Mouse (Mus musculus): ENCODE data around the gene Tsc22d3.
"Not testable (repeated sequence)": the region's sequence is repeated elsewhere in the genome, so short reads cannot be mapped to it uniquely, and the experiment has no call there.

Tsc22d3 gene

GRCm38 (mm10) chrX:140565759-140566158 lies 34.7 kb downstream of the Tsc22d3 start:
- DNase-seq (ENCODE audit: inconsistent ontology term) = no peak

GRCm38 (mm10) chrX:140565212-140565611 lies 35.2 kb downstream of the Tsc22d3 start:
- DNase-seq (ENCODE audit: inconsistent ontology term) = no peak

GRCm38 (mm10) chrX:140564777-140565176 lies 35.7 kb downstream of the Tsc22d3 start:
- DNase-seq (ENCODE audit: inconsistent ontology term) = no peak

GRCm38 (mm10) chrX:140558176-140558844 lies 42.1 kb downstream of the Tsc22d3 start:
- peak; percentile 66 for DNase-seq (ENCODE audit: inconsistent ontology term)

GRCm38 (mm10) chrX:140555965-140556364 lies 44.5 kb downstream of the Tsc22d3 start:
- no peak for DNase-seq (ENCODE audit: inconsistent ontology term)

- DNase-seq (ENCODE audit: inconsistent ontology term) = no peak
Measured at GRCm38 (mm10) chrX:140555423-140555822, 45.0 kb downstream of the Tsc22d3 start.

GRCm38 (mm10) chrX:140547660-140548419 lies 52.6 kb downstream of the Tsc22d3 start:
- no peak for DNase-seq (ENCODE audit: inconsistent ontology term)

- peak; percentile 36 for DNase-seq (ENCODE audit: inconsistent ontology term)
Measured at GRCm38 (mm10) chrX:140544737-140545136, 55.7 kb downstream of the Tsc22d3 start.

GRCm38 (mm10) chrX:140542938-140543673 lies 57.4 kb downstream of the Tsc22d3 start:
- peak; percentile 71 for DNase-seq (ENCODE audit: inconsistent ontology term)

GRCm38 (mm10) chrX:140542474-140542845 lies 58.0 kb downstream of the Tsc22d3 start:
- peak; percentile 52 for DNase-seq (ENCODE audit: inconsistent ontology term)

- DNase-seq (ENCODE audit: inconsistent ontology term) = no peak
Measured at GRCm38 (mm10) chrX:140541711-140542473, 58.6 kb downstream of the Tsc22d3 start.

- no peak for DNase-seq (ENCODE audit: inconsistent ontology term)
Measured at GRCm38 (mm10) chrX:140540500-140541114, 59.9 kb downstream of the Tsc22d3 start.

- DNase-seq (ENCODE audit: inconsistent ontology term) = not testable (repeated sequence)
Measured at GRCm38 (mm10) chrX:140539831-140540230, 60.6 kb downstream of the Tsc22d3 start.

GRCm38 (mm10) chrX:140539111-140539680 lies 61.3 kb downstream of the Tsc22d3 start:
- DNase-seq (ENCODE audit: inconsistent ontology term) = no peak

- DNase-seq (ENCODE audit: inconsistent ontology term) = no peak
Measured at GRCm38 (mm10) chrX:140538649-140539048, 61.8 kb downstream of the Tsc22d3 start.

- DNase-seq (ENCODE audit: inconsistent ontology term) = no peak
Measured at GRCm38 (mm10) chrX:140537662-140538061, 62.8 kb downstream of the Tsc22d3 start.

- DNase-seq (ENCODE audit: inconsistent ontology term) = no peak
Measured at GRCm38 (mm10) chrX:140535487-140535886, 65.0 kb downstream of the Tsc22d3 start.

- DNase-seq (ENCODE audit: inconsistent ontology term) = no peak
Measured at GRCm38 (mm10) chrX:140534306-140534705, 66.2 kb downstream of the Tsc22d3 start.

- DNase-seq (ENCODE audit: inconsistent ontology term) = no peak
Measured at GRCm38 (mm10) chrX:140532325-140532724, 68.1 kb downstream of the Tsc22d3 start.

GRCm38 (mm10) chrX:140531356-140531755 lies 69.1 kb downstream of the Tsc22d3 start:
- DNase-seq (ENCODE audit: inconsistent ontology term) = no peak

GRCm38 (mm10) chrX:140530632-140531031 lies 69.8 kb downstream of the Tsc22d3 start:
- DNase-seq (ENCODE audit: inconsistent ontology term) = no peak
